Mouse (Mus musculus): Measurements from ENCODE around the gene Erbb4. TPM values are rescaled to one million over a fixed set of nuclear protein-coding genes. Genes with fewer than 3 reads are reported as not detected.

Erbb4 gene
- polyA plus RNA-seq, 1 experiment from 2014 or later, result 23.7 TPM

GRCm38 (mm10) chr1:68762456-68762855, 345.4 kb downstream of the Erbb4 start:
- 69% methylated on average over 5 of the region's 5 CpGs for WGBS
- H3K4me2 ChIP-seq (replicated peaks), result no peak overlapping the region
- no peaks in the 10 kb centered on the region for H3K9me3 ChIP-seq (ENCODE audit: control insufficient read depth, low read length)
- DNase-seq (ENCODE audit: low spot score), result no peak
- H3K27me3 ChIP-seq (ENCODE audit: control insufficient read depth, insufficient read depth, low read length), result no peaks in the 10 kb centered on the region
- no peak for ATAC-seq (ENCODE audit: low FRiP score)
- no peak overlapping the region for H3K9ac ChIP-seq
- H3K36me3 ChIP-seq (replicated peaks; ENCODE audit: control insufficient read depth, insufficient read depth), result no peaks in the 10 kb centered on the region
- H3K4me3 ChIP-seq (replicated peaks; ENCODE audit: low read length), result no peak overlapping the region
- H3K27ac ChIP-seq, result no peak overlapping the region
- H3K4me1 ChIP-seq (replicated peaks; ENCODE audit: control insufficient read depth, insufficient read depth, low read length), result no peaks in the 10 kb centered on the region

DNA sequence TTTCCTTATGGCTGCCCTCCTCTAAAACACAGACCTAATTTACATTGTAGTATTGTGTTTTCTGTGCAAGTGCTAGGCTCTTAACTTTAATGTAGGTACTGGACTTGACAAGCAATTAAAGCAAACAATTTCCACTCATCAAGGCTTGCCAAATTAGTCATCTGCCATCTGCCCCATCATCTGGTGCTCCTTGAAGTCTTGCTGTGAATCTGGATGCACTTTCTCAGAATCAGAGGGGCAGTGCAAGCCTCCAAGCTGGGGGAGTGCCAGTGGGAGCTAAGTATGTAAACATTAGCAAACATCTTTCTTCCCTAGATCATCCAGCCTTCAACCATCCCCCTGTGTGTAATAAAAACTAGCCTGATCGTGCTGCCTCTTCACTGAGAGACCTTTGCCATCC, 358.9 kb downstream of the Erbb4 start:
- Histone ChIP-seq H3K4me1 (replicated peaks; ENCODE audit: control insufficient read depth, insufficient read depth, low read length) (0 out of 2 replicates have a peak, but pooled peaks cover 4% of the 10 kb centered on the region), H3K4me2 (replicated peaks) (no peak overlapping the region), H3K36me3 (replicated peaks; ENCODE audit: control insufficient read depth, insufficient read depth) (no peaks in the 10 kb centered on the region), H3K4me3 (replicated peaks; ENCODE audit: low read length) (no peak overlapping the region), H3K9me3 (ENCODE audit: control insufficient read depth, low read length) (no peaks in the 10 kb centered on the region), H3K27ac (no peak overlapping the region), H3K27me3 (ENCODE audit: control insufficient read depth, insufficient read depth, low read length) (no peaks in the 10 kb centered on the region), H3K9ac (no peak overlapping the region)
- DNase-seq (ENCODE audit: low spot score) (peak; percentile 66), ATAC-seq (ENCODE audit: low FRiP score) (peak; percentile 69; the same call in 1 of the 2 replicates)
- 21% methylated on average over 1 of the region's 1 CpGs for WGBS

GRCm38 (mm10) chr1:68681478-68681877, 426.4 kb downstream of the Erbb4 start:
- Histone ChIP-seq H3K27me3 (ENCODE audit: control insufficient read depth, insufficient read depth, low read length) (no peaks in the 10 kb centered on the region), H3K4me1 (replicated peaks; ENCODE audit: control insufficient read depth, insufficient read depth, low read length) (no peaks in the 10 kb centered on the region), H3K36me3 (replicated peaks; ENCODE audit: control insufficient read depth, insufficient read depth) (no peaks in the 10 kb centered on the region), H3K9me3 (ENCODE audit: control insufficient read depth, low read length) (no peaks in the 10 kb centered on the region), H3K27ac (no peak overlapping the region), H3K4me3 (replicated peaks; ENCODE audit: low read length) (no peak overlapping the region), H3K4me2 (replicated peaks) (no peak overlapping the region), H3K9ac (no peak overlapping the region)
- DNase-seq (ENCODE audit: low spot score), result no peak
- ATAC-seq (ENCODE audit: low FRiP score), result no peak

GRCm38 (mm10) chr1:68674667-68675066, 433.2 kb downstream of the Erbb4 start:
- Histone ChIP-seq H3K27me3 (ENCODE audit: control insufficient read depth, insufficient read depth, low read length) (no peaks in the 10 kb centered on the region), H3K4me3 (replicated peaks; ENCODE audit: low read length) (no peak overlapping the region), H3K4me1 (replicated peaks; ENCODE audit: control insufficient read depth, insufficient read depth, low read length) (no peaks in the 10 kb centered on the region), H3K36me3 (replicated peaks; ENCODE audit: control insufficient read depth, insufficient read depth) (no peaks in the 10 kb centered on the region), H3K4me2 (replicated peaks) (no peak overlapping the region), H3K9ac (no peak overlapping the region), H3K27ac (no peak overlapping the region), H3K9me3 (ENCODE audit: control insufficient read depth, low read length) (no peaks in the 10 kb centered on the region)
- ATAC-seq (ENCODE audit: low FRiP score) (no peak), DNase-seq (ENCODE audit: low spot score) (no peak)
- WGBS, result 87% methylated on average over 4 of the region's 4 CpGs

GRCm38 (mm10) chr1:68666831-68667601, 440.8 kb downstream of the Erbb4 start:
- DNase-seq (ENCODE audit: low spot score), result no peak
- 81% methylated on average over 10 of the region's 10 CpGs for WGBS
- H3K4me1 ChIP-seq (replicated peaks; ENCODE audit: control insufficient read depth, insufficient read depth, low read length), result no peaks in the 10 kb centered on the region
- H3K9ac ChIP-seq, result no peak overlapping the region
- no peaks in the 10 kb centered on the region for H3K9me3 ChIP-seq (ENCODE audit: control insufficient read depth, low read length)
- H3K4me2 ChIP-seq (replicated peaks), result no peak overlapping the region
- no peaks in the 10 kb centered on the region for H3K27me3 ChIP-seq (ENCODE audit: control insufficient read depth, insufficient read depth, low read length)
- no peak for ATAC-seq (ENCODE audit: low FRiP score)
- no peak overlapping the region for H3K4me3 ChIP-seq (replicated peaks; ENCODE audit: low read length)
- H3K36me3 ChIP-seq (replicated peaks; ENCODE audit: control insufficient read depth, insufficient read depth), result no peaks in the 10 kb centered on the region
- no peak overlapping the region for H3K27ac ChIP-seq

- Histone ChIP-seq H3K27me3 (ENCODE audit: control insufficient read depth, insufficient read depth, low read length) (no peaks in the 10 kb centered on the region), H3K36me3 (replicated peaks; ENCODE audit: control insufficient read depth, insufficient read depth) (no peaks in the 10 kb centered on the region), H3K4me1 (replicated peaks; ENCODE audit: control insufficient read depth, insufficient read depth, low read length) (no peaks in the 10 kb centered on the region), H3K4me2 (replicated peaks) (no peak overlapping the region), H3K27ac (no peak overlapping the region), H3K9me3 (ENCODE audit: control insufficient read depth, low read length) (no peaks in the 10 kb centered on the region), H3K9ac (no peak overlapping the region), H3K4me3 (replicated peaks; ENCODE audit: low read length) (no peak overlapping the region)
- ATAC-seq (ENCODE audit: low FRiP score) (no peak), DNase-seq (ENCODE audit: low spot score) (no peak)
- WGBS, result 89% methylated on average over 3 of the region's 3 CpGs
Measured at GRCm38 (mm10) chr1:68590475-68590874, 517.4 kb downstream of the Erbb4 start.

- Histone ChIP-seq H3K9me3 (ENCODE audit: control insufficient read depth, low read length) (no peaks in the 10 kb centered on the region), H3K4me1 (replicated peaks; ENCODE audit: control insufficient read depth, insufficient read depth, low read length) (no peaks in the 10 kb centered on the region), H3K4me2 (replicated peaks) (no peak overlapping the region), H3K4me3 (replicated peaks; ENCODE audit: low read length) (no peak overlapping the region), H3K9ac (no peak overlapping the region), H3K36me3 (replicated peaks; ENCODE audit: control insufficient read depth, insufficient read depth) (no peaks in the 10 kb centered on the region), H3K27me3 (ENCODE audit: control insufficient read depth, insufficient read depth, low read length) (no peaks in the 10 kb centered on the region), H3K27ac (no peak overlapping the region)
- DNase-seq (ENCODE audit: low spot score) (no peak), ATAC-seq (ENCODE audit: low FRiP score) (no peak)
- 39% methylated on average over 4 of the region's 4 CpGs for WGBS
Measured at GRCm38 (mm10) chr1:68573851-68574540, 533.9 kb downstream of the Erbb4 start.

DNA sequence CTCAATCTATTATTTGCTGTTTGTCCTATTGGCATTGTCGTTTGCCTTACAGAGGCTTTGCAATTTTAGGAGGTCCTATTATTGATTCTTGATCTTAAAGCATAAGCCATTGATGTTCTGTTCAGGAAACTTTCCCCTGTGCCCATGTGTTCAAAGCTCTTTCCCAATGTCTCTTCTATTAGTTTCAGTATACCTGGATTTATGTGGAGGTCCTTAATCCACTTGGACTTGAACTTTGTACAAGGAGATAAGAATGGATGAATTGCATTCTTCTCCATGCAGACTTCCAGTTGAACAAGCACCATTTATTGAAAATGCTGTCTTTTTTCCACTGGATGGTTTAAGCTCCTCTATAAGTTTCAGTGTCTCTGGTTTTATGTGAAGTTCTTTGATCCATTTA, 536.9 kb downstream of the Erbb4 start:
- H3K27me3 ChIP-seq (ENCODE audit: control insufficient read depth, insufficient read depth, low read length), result no peaks in the 10 kb centered on the region
- H3K9me3 ChIP-seq (ENCODE audit: control insufficient read depth, low read length), result no peaks in the 10 kb centered on the region
- 100% methylated on average over 1 of the region's 1 CpGs for WGBS
- H3K4me2 ChIP-seq (replicated peaks), result no peak overlapping the region
- H3K36me3 ChIP-seq (replicated peaks; ENCODE audit: control insufficient read depth, insufficient read depth), result no peaks in the 10 kb centered on the region
- H3K27ac ChIP-seq, result no peak overlapping the region
- H3K4me1 ChIP-seq (replicated peaks; ENCODE audit: control insufficient read depth, insufficient read depth, low read length), result no peaks in the 10 kb centered on the region
- H3K9ac ChIP-seq, result no peak overlapping the region
- no peak for DNase-seq (ENCODE audit: low spot score)
- no peak overlapping the region for H3K4me3 ChIP-seq (replicated peaks; ENCODE audit: low read length)
- ATAC-seq (ENCODE audit: low FRiP score), result no peak

DNA sequence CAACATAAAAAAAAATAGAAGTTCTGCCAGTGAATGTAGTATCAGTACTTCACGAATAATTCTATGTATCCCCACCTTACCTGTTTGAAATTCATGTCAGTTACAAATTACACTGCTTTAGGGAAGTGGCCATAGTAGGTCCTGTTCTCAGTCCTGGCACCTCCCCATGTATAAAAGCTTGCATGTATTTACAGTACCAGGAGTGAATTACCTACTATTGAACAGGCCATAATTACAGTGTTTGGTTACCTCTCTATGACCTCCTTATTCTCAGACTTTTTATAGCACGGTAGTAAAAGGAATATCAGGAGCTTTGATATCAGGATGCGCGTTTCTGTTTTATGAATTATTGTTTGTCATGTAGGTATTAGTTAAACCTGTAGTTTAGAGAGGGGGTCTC, 564.9 kb downstream of the Erbb4 start:
- H3K9ac ChIP-seq, result no peak overlapping the region
- ATAC-seq (ENCODE audit: low FRiP score) (no peak), DNase-seq (ENCODE audit: low spot score) (no peak)
- H3K4me1 ChIP-seq (replicated peaks; ENCODE audit: control insufficient read depth, insufficient read depth, low read length), result no peaks in the 10 kb centered on the region
- H3K27me3 ChIP-seq (ENCODE audit: control insufficient read depth, insufficient read depth, low read length), result no peaks in the 10 kb centered on the region
- no peaks in the 10 kb centered on the region for H3K36me3 ChIP-seq (replicated peaks; ENCODE audit: control insufficient read depth, insufficient read depth)
- H3K27ac ChIP-seq, result no peak overlapping the region
- no peak overlapping the region for H3K4me2 ChIP-seq (replicated peaks)
- 88% methylated on average over 4 of the region's 4 CpGs for WGBS
- H3K9me3 ChIP-seq (ENCODE audit: control insufficient read depth, low read length), result no peaks in the 10 kb centered on the region
- no peak overlapping the region for H3K4me3 ChIP-seq (replicated peaks; ENCODE audit: low read length)
